Mouse (Mus musculus) small intestine, adult 2 months (tissue): Measurements from ENCODE around the gene Eid2b. TPM values are rescaled to one million over a fixed set of nuclear protein-coding genes. Genes with fewer than 3 reads are reported as not detected.

Experiments used
- H3K27ac ChIP-seq: fragments of 200-500 bp; 2 replicates; pipeline ENCODE4 v1.5.1; 2012; ENCODE audit warnings: low read depth, low read length, control low read depth, inconsistent platforms; ENCODE audit not compliant: insufficient read depth
- H3K27me3 ChIP-seq: fragments of 200-500 bp; 2 replicates; pipeline ENCODE4 v1.6.1; 2012; ENCODE audit warnings: mild to moderate bottlenecking, moderate library complexity, low read length, inconsistent platforms; ENCODE audit not compliant: control insufficient read depth, insufficient read depth
- H3K36me3 ChIP-seq: fragments of 200-500 bp; 2 replicates; pipeline ENCODE4 v1.6.1; 2012; ENCODE audit warnings: mild to moderate bottlenecking, low read length, control low read depth, inconsistent platforms; ENCODE audit not compliant: control insufficient read depth, insufficient read depth
- H3K4me1 ChIP-seq: fragments of 200-500 bp; 2 replicates; pipeline ENCODE4 v1.6.1; 2012; ENCODE audit warnings: low read length, inconsistent platforms, mixed read lengths; ENCODE audit not compliant: control insufficient read depth, insufficient read depth, insufficient read length
- H3K4me3 ChIP-seq: fragments of 200-500 bp; 2 replicates; pipeline ENCODE4 v1.5.1; 2012; ENCODE audit warnings: low read depth, mild to moderate bottlenecking, control low read depth, inconsistent platforms, low read length, moderate library complexity
- CTCF ChIP-seq: fragments of 200-500 bp; IDR thresholded peaks from 2 replicates; pipeline ENCODE4 v1.5.1; 2012; ENCODE audit warnings: low read depth, mild to moderate bottlenecking, control low read depth, inconsistent platforms, low read length, moderate library complexity, mixed read lengths; ENCODE audit not compliant: insufficient replicate concordance, insufficient read length; ENCODE audit errors: extremely low read depth
- POLR2A ChIP-seq: fragments of 200-500 bp; IDR thresholded peaks from 2 replicates; pipeline ENCODE4 v1.6.1; 2012; ENCODE audit warnings: low read depth, mild to moderate bottlenecking, control low read depth, inconsistent platforms, low read length, moderate library complexity
- WGBS: fragments of 180-500 bp; shearing (Covaris S2); methylation state at CpG from one replicate; pipeline ENCODE4 v1.1.7; 2018; 5-methylcytosine and 5-hydroxymethylcytosine counted together
- polyA plus RNA-seq: library from polyadenylated mRNA; depleted of rRNA; stranded (reverse); fragments of >200 nt; gene quantifications from 2 replicates; pipeline ENCODE4 v1.2.3, GENCODE M21; 2012

Gene Eid2b
- polyA plus RNA-seq, 1 experiment = 5.8 TPM

GRCm38 (mm10) chr7:28263786-28264185, 13.8 kb upstream of the Eid2b start:
- H3K36me3 ChIP-seq = no peaks in the 10 kb centered on the region
- H3K4me1 ChIP-seq = peaks cover 4% of the 10 kb centered on the region; the same call in 1 of the 2 replicates
- no peak overlapping the region for H3K4me3 ChIP-seq
- peaks cover 5% of the 10 kb centered on the region for H3K27me3 ChIP-seq
- 4% methylated on average over 15 of the region's 15 CpGs for WGBS
- no peak overlapping the region for H3K27ac ChIP-seq
- no peak for TF ChIP-seq POLR2A
- no peak for TF ChIP-seq CTCF

- 83% methylated on average over 13 of the region's 13 CpGs for WGBS
- Histone ChIP-seq H3K27me3 (peaks cover 5% of the 10 kb centered on the region), H3K36me3 (no peaks in the 10 kb centered on the region), H3K27ac (no peak overlapping the region), H3K4me1 (peaks cover 4% of the 10 kb centered on the region; the same call in 1 of the 2 replicates), H3K4me3 (no peak overlapping the region)
- TF ChIP-seq POLR2A = no peak
- TF ChIP-seq CTCF = no peak
Observed at GRCm38 (mm10) chr7:28265391-28265790, 12.1 kb upstream of the Eid2b start.

GRCm38 (mm10) chr7:28267129-28268041, 10.2 kb upstream of the Eid2b start, which contains the start of gene Eid2:
Gene Eid2 (plus strand): TSS chr7:28267881.
- Histone ChIP-seq H3K4me1 (peaks cover 4% of the 10 kb centered on the region; the same call in 1 of the 2 replicates), H3K4me3 (peak within 1 kb of the TSS; percentile 71), H3K36me3 (no peaks in the 10 kb centered on the region), H3K27me3 (peaks cover 5% of the 10 kb centered on the region), H3K27ac (no peak within 1 kb of the TSS)
- TF ChIP-seq POLR2A (no peak), CTCF (no peak)
- WGBS = 8% methylated on average over 57 of the region's 57 CpGs

- Histone ChIP-seq H3K4me1 (peaks cover 4% of the 10 kb centered on the region; the same call in 1 of the 2 replicates), H3K27ac (no peak overlapping the region), H3K4me3 (peak overlapping the region; percentile 71), H3K27me3 (peaks cover 5% of the 10 kb centered on the region), H3K36me3 (no peaks in the 10 kb centered on the region)
- TF ChIP-seq CTCF (no peak), POLR2A (no peak)
- 1% methylated on average over 57 of the region's 62 CpGs for WGBS
Observed at GRCm38 (mm10) chr7:28268042-28268531, 9.5 kb upstream of the Eid2b start.

- H3K4me1 ChIP-seq = peaks cover 4% of the 10 kb centered on the region; the same call in 1 of the 2 replicates
- no peaks in the 10 kb centered on the region for H3K36me3 ChIP-seq
- TF ChIP-seq CTCF (no peak), POLR2A (no peak)
- WGBS = 26% methylated on average over 16 of the region's 16 CpGs
- peaks cover 5% of the 10 kb centered on the region for H3K27me3 ChIP-seq
- peak overlapping the region; percentile 71 for H3K4me3 ChIP-seq
- H3K27ac ChIP-seq = no peak overlapping the region
Observed at GRCm38 (mm10) chr7:28268576-28268975, 9.0 kb upstream of the Eid2b start.

- TF ChIP-seq CTCF = no peak
- TF ChIP-seq POLR2A = no peak
- Histone ChIP-seq H3K36me3 (no peaks in the 10 kb centered on the region), H3K27ac (no peak overlapping the region), H3K27me3 (peaks cover 5% of the 10 kb centered on the region), H3K4me3 (no peak overlapping the region), H3K4me1 (peaks cover 4% of the 10 kb centered on the region; the same call in 1 of the 2 replicates)
- WGBS = 95% methylated on average over 12 of the region's 12 CpGs
Observed at GRCm38 (mm10) chr7:28269355-28269754, 8.2 kb upstream of the Eid2b start.

- Histone ChIP-seq H3K27ac (no peak overlapping the region), H3K36me3 (no peaks in the 10 kb centered on the region), H3K4me3 (no peak overlapping the region), H3K27me3 (peaks cover 5% of the 10 kb centered on the region), H3K4me1 (peaks cover 4% of the 10 kb centered on the region; the same call in 1 of the 2 replicates)
- WGBS = 64% methylated on average over 3 of the region's 3 CpGs
- no peak for TF ChIP-seq CTCF
- TF ChIP-seq POLR2A = no peak
Observed at GRCm38 (mm10) chr7:28271761-28272160, 5.8 kb upstream of the Eid2b start.
